ENCODE assay signal across 9 mouse cellular contexts in the genomic region with DNA sequence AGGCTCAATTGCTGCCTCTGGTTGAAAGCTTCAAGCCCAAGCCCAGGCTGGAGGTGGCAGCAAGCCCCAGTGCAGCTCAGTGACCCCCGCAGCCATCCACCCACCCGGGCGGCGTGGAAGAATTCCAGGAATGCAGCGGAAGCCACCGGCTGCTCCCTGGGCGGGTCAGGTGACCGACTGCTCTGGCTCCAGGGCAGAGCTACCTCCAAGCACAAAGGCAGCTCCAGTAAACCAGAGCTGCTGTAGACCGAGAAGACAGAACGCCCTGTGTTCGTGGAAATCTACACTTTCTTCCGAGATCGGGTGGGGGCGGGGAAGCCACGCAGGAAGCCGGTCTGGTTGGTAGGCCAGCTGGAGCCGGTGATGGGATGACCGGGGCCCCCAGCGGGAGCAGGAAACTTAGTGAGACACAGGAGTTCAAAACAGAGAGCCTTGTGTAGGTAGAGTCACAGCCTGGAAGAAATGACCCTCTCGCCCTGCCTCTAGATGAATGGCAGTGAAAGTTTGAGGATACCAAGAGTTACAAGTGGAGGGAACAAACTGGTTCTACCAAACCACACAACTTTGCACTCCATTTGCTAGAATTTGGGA. TPM values are rescaled to one million over a fixed set of nuclear protein-coding genes. Genes with fewer than 3 reads are reported as not detected.
DNase-seq lines count a peak whose midpoint lies in the region; ATAC-seq and TF ChIP-seq lines count a peak whose summit lies in the region.
"Had no signal": no experiment of that assay in that cellular context is flagged by ENCODE, and none has a peak within 500 bp of the region (broad histone marks: within the 10 kb centered on the region; RNA-seq: fewer than 3 reads in every experiment).

No protein-coding gene starts in this region.

- WGBS in heart, postnatal 0 days, result 4% methylated on average over 20 of the region's 20 CpGs

- no peaks in the 10 kb centered on the region for H3K27me3 ChIP-seq in heart, postnatal 0 days (ENCODE audit: control insufficient read depth, insufficient read depth, low read length)

- TF ChIP-seq EP300 in heart, postnatal 0 days (IDR thresholded peaks at IDR 0.05; ENCODE audit: low read depth), result no peak

- no peaks in the 10 kb centered on the region for H3K9me3 ChIP-seq in heart, postnatal 0 days (replicated peaks; ENCODE audit: control insufficient read depth, low read length)
- H3K9me3 ChIP-seq: G1E had no signal

- peak overlapping the region; percentile 76 for H3K27ac ChIP-seq in heart, postnatal 0 days (ENCODE audit: low read depth)

- H3K4me1 ChIP-seq in heart, postnatal 0 days (ENCODE audit: control insufficient read depth, insufficient read depth), result no peaks in the 10 kb centered on the region

- no peak for TF ChIP-seq CTCF in heart, postnatal 0 days (IDR thresholded peaks at IDR 0.05; ENCODE audit: low read depth)

- peak overlapping the region; percentile 52 for H3K9ac ChIP-seq in heart, postnatal 0 days (replicated peaks; ENCODE audit: low read depth, low read length)

- H3K4me3 ChIP-seq in heart, postnatal 0 days (ENCODE audit: low read depth, low read length), result peak overlapping the region; percentile 48

- H3K36me3 ChIP-seq in heart, postnatal 0 days (replicated peaks; ENCODE audit: control insufficient read depth, insufficient read depth, low read length), result no peaks in the 10 kb centered on the region
- H3K36me3 ChIP-seq: G1E had no signal

- H3K4me2 ChIP-seq in heart, postnatal 0 days (ENCODE audit: low read depth, low read length), result peak overlapping the region; percentile 76

- peak; percentile 45; the same call in 1 of the 2 replicates for ATAC-seq in common myeloid progenitor, adult 5-6 weeks (replicated peaks; ENCODE audit: low read depth, poor library complexity, severe bottlenecking)
- peak; percentile 92 for ATAC-seq in heart, postnatal 0 days (ENCODE audit: insufficient read depth, low read depth)
- 0 out of 2 replicates have a peak, but pooled peaks have one; percentile 6 for ATAC-seq in megakaryocyte progenitor cell, adult 5-6 weeks (replicated peaks; ENCODE audit: poor library complexity)

- DNase-seq in frontal cortex, postnatal 10 days (ENCODE audit: low spot score in 2 of 2), result peak; percentile 5 to 6
- DNase-seq in frontal cortex, postnatal 14 days (ENCODE audit: low spot score in 2 of 2), result no peak
- DNase-seq in heart, postnatal 0 days (ENCODE audit: low spot score), result peak; percentile 46
- DNase-seq in kidney, postnatal 25 days, result peak; percentile 89 to 93
- peak; percentile 21 for DNase-seq in testis, postnatal 14 days (ENCODE audit: low spot score)
- no peak for DNase-seq in thymus, postnatal 4 days

RNA-seq across cellular contexts. Expression of gene Veph1, which starts 4.2 kb away (rescaled TPM):
- total RNA-seq in common myeloid progenitor, adult 5-6 weeks (2017), result not detected in 2 replicates
- 0.62 and 2.5 TPM in 2 replicates for total RNA-seq in heart, postnatal 0 days (2014; rRNA removed; ENCODE audit: low replicate concordance)
- 0.16 and 0.30 TPM in 2 replicates for polyA plus RNA-seq in heart, postnatal 0 days (2015; fragmentation: Nextera tagmentation; extraction: Ambion mirVana)
- total RNA-seq in megakaryocyte progenitor cell, adult 5-6 weeks (2015), result not detected in 2 replicates
- total RNA-seq in megakaryocyte progenitor cell, adult 5-6 weeks (2017), result not detected in 2 replicates
- polyA plus RNA-seq: G1E had no signal

Comparison
In these comparisons a context has a peak if more than half of its experiments do, and no peak if none do; other contexts are left out.
1. DNase-seq: peak in frontal cortex, postnatal 10 days (2 of 2), heart, postnatal 0 days (single experiment), kidney, postnatal 25 days (2 of 2) and testis, postnatal 14 days (single experiment); none in frontal cortex, postnatal 14 days (0 of 2) and thymus, postnatal 4 days (single experiment).
2. ATAC-seq: peak in every context shown above with its lines; median percentile 92 in heart, postnatal 0 days; 45 in common myeloid progenitor, adult 5-6 weeks; 6 in megakaryocyte progenitor cell, adult 5-6 weeks.